Mouse (Mus musculus) liver, embryonic 14.5 days (tissue): ENCODE data around the gene Cers3. TPM values are rescaled to one million over a fixed set of nuclear protein-coding genes. Genes with fewer than 3 reads are reported as not detected.

Source experiments
- ATAC-seq: fragments of 200-750 bp; cut with Nextera tagmentation; 2 replicates; pipeline ENCODE4 v1.8.0; 2017; ENCODE audit warnings: moderate number of reproducible peaks, mild to moderate bottlenecking, moderate library complexity; ENCODE audit not compliant: insufficient read depth
- DNase-seq, 3 experiments: peaks; one replicate each; pipeline ENCODE4 v3.0.0-alpha.2; 2012 to 2013; ENCODE audit warnings: low read depth in 3 of 3, low spot score in 3 of 3
- H3K27ac ChIP-seq: fragments of 300-500 bp; sonication (generic); 2 replicates; pipeline ENCODE4 v1.5.1; 2014; ENCODE audit warnings: moderate library complexity, mild to moderate bottlenecking, control low read depth, inconsistent platforms
- H3K27me3 ChIP-seq: fragments of 300-500 bp; sonication (generic); 2 replicates; pipeline ENCODE4 v1.6.1; 2014; ENCODE audit warnings: mild to moderate bottlenecking, low read length, moderate library complexity; ENCODE audit not compliant: control insufficient read depth, insufficient read depth
- H3K36me3 ChIP-seq: fragments of 300-500 bp; sonication (generic); replicated peaks from 2 replicates; pipeline ENCODE4 v1.6.1; 2014; ENCODE audit warnings: low read depth; ENCODE audit not compliant: control insufficient read depth, insufficient read depth
- H3K4me1 ChIP-seq, 2 experiments: fragments of 200-500 bp in 1 of 2; fragments of 300-500 bp in 1 of 2; sonication (generic) in 1 of 2; replicated peaks; 2 replicates each; pipeline ENCODE4 v1.6.1; 2012 to 2014; ENCODE audit warnings: antibody characterized with exemption in 1 of 2, inconsistent platforms in 1 of 2, low read length in 1 of 2; ENCODE audit not compliant: control insufficient read depth in 2 of 2, insufficient read depth in 2 of 2
- H3K4me2 ChIP-seq: fragments of 300-500 bp; sonication (generic); 2 replicates; pipeline ENCODE4 v1.6.1; 2014; ENCODE audit warnings: low read depth, mild to moderate bottlenecking, control low read depth, moderate library complexity
- H3K4me3 ChIP-seq, 2 experiments: fragments of 200-500 bp in 1 of 2; fragments of 300-500 bp in 1 of 2; sonication (generic) in 1 of 2; 2 replicates each; pipeline ENCODE4 v1.5.1; 2012 to 2014; ENCODE audit warnings: low read depth in 2 of 2, low read length in 2 of 2, mild to moderate bottlenecking in 2 of 2, control low read depth in 1 of 2, inconsistent platforms in 1 of 2, moderate library complexity in 1 of 2; ENCODE audit not compliant: insufficient read depth in 1 of 2
- H3K9ac ChIP-seq: fragments of 300-500 bp; sonication (generic); replicated peaks from 2 replicates; pipeline ENCODE4 v1.6.1; 2014; ENCODE audit warnings: mild to moderate bottlenecking, control low read depth, moderate library complexity
- H3K9me3 ChIP-seq: fragments of 300-500 bp; sonication (generic); 2 replicates; pipeline ENCODE4 v1.6.1; 2016; ENCODE audit warnings: low read length, mixed read lengths; ENCODE audit not compliant: control insufficient read depth
- CTCF ChIP-seq: IDR thresholded peaks from 2 replicates; pipeline ENCODE4 v1.5.1; 2016; ENCODE audit warnings: antibody characterized with exemption, low read depth, control low read depth
- EP300 ChIP-seq: IDR thresholded peaks from 2 replicates; pipeline ENCODE4 v1.6.1; 2016; ENCODE audit warnings: antibody characterized with exemption, low read depth
- WGBS: fragments of 180-500 bp; shearing (Covaris S2); extraction: QIAGEN DNeasy Blood & Tissue Kit; methylation state at CpG from one replicate; pipeline ENCODE4 v1.1.7; 2014; ENCODE audit not compliant: insufficient replicate concordance; 5-methylcytosine and 5-hydroxymethylcytosine counted together
- polyA plus RNA-seq, 2 experiments: library from polyadenylated mRNA; depleted of rRNA in 1 of 2; stranded (reverse) in 1 of 2; unstranded in 1 of 2; fragments of >200 nt; fragmentation: Nextera tagmentation in 1 of 2; extraction: Ambion mirVana in 1 of 2; gene quantifications; 2 replicates each; pipeline versions ENCODE4 v1.2.1 to v1.2.3; 2012 to 2014

The Cers3 gene
- polyA plus RNA-seq, 2 experiments = 0.02 TPM; not detected in 1

DNA sequence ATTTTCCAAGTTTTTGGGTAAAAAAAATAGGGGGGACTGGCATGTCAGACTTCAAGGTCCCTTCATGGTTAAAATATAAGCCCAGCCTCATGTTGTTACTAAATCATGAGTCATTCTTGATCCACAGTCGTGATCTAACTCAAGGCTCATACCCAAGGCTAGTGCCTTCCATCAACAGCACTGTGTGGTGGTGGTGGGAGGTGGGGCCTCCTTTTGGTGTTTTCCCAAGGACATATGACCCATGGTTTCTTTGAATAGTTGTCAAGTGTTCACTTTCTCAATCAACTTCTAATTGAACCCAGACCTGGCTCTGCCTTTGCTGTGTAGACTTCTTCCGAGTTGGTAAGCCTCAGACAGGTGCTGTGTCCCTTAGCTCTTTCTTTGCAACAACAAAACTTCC, 44.5 kb downstream of the Cers3 start:
- 43% methylated on average over 2 of the region's 2 CpGs for WGBS
- Histone ChIP-seq H3K27me3 (no peaks in the 10 kb centered on the region), H3K27ac (no peak overlapping the region), H3K4me1 (no peaks in the 10 kb centered on the region; a peak in 2 of 4 replicates), H3K4me3 (no peak overlapping the region), H3K36me3 (no peaks in the 10 kb centered on the region), H3K4me2 (no peak overlapping the region), H3K9me3 (no peaks in the 10 kb centered on the region), H3K9ac (no peak overlapping the region)
- DNase-seq (no peak), ATAC-seq (no peak)
- TF ChIP-seq CTCF (no peak), EP300 (no peak)

DNA sequence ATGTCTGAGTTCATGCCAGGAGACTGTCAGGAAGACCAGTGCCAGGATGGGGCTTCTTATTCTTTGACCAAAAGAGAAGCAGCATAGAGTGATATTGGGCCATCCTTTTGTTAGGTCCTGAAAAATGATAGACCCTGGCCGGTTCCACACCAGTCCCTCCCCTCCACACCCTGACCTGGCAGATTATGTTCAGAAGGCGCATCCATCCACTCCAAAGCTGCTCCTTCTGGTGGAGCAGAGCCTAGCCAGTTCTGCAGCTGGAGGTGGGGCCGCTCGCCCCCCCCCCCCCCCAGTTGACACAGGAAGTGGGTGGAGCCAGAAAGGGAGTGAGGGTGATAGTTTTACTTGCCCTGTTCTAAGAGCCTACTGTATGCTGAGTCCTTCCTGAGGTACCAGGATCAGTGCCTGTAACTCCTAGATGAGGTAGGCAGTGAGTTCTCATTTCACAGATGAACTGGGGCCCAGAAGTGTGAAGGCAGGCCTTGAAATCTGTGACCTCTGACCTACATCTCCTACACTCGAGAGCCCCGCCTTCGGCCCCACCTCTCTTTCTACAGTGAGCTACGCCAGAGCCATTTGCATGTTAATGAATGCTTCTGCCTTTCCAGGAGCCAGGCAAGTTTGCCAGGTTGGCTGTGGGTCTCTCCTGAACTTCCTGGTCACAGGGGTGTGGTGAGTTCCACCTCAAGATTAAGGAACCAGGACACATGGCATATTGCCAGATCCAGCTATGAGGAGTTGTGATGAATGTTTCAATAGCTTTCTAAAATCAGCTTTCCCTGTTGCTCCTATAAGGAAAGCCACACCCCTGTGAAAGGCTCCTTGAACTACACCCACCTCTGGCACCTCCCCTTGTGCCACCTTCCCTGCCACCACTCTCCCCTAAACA, 46.8 kb downstream of the Cers3 start:
- Histone ChIP-seq H3K9ac (no peak overlapping the region), H3K27me3 (no peaks in the 10 kb centered on the region), H3K4me1 (no peaks in the 10 kb centered on the region; a peak in 2 of 4 replicates), H3K4me2 (no peak overlapping the region), H3K4me3 (no peak overlapping the region), H3K27ac (no peak overlapping the region), H3K9me3 (no peaks in the 10 kb centered on the region), H3K36me3 (no peaks in the 10 kb centered on the region)
- ATAC-seq = no peak
- no peak for DNase-seq
- 35% methylated on average over 8 of the region's 8 CpGs for WGBS
- no peak for TF ChIP-seq CTCF
- no peak for TF ChIP-seq EP300

DNA sequence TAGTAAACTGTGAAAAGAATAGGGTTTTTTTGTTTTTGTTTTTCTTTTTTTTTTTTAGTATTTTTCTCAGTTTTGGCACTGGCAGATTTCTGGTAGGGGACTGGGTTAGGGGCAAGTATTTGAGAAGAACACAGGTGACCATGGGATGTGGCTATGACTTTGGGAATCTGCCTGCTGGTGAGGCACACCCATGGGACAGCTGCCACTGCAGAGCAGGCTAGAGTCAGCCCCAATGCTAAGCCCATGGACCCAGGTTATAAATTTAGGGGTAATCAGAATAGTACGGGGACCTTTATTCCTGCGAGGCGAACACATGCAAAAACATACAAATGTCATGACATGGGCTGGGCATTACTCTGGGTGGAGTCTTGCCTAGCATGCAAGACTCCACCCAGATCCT, 47.7 kb downstream of the Cers3 start:
- Histone ChIP-seq H3K4me1 (no peaks in the 10 kb centered on the region; a peak in 2 of 4 replicates), H3K9ac (no peak overlapping the region), H3K4me3 (no peak overlapping the region), H3K36me3 (no peaks in the 10 kb centered on the region), H3K27me3 (no peaks in the 10 kb centered on the region), H3K9me3 (no peaks in the 10 kb centered on the region), H3K4me2 (no peak overlapping the region), H3K27ac (no peak overlapping the region)
- no peak for ATAC-seq
- 85% methylated on average over 3 of the region's 3 CpGs for WGBS
- no peak for TF ChIP-seq EP300
- no peak for TF ChIP-seq CTCF
- no peak for DNase-seq

DNA sequence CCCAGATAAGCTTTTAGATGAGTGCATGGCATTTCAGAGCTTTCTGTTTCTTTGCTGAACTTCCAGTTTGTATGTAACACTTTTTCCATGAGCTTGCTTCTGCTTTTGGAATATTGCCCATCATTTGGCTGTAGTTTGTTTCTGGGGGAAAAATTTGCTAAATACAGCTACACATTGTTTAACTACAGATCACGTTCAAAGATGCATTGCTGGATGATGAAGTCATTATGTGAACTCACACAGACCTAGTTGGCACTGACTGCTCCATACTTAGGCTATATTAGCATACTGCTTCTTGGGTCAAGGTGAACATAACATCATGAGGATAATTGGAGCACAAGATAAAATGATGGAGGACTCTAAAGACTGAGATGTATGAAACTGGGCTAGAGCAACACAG, 53.6 kb downstream of the Cers3 start:
- DNase-seq (no peak), ATAC-seq (no peak)
- Histone ChIP-seq H3K9ac (no peak overlapping the region), H3K4me3 (no peak overlapping the region), H3K9me3 (no peaks in the 10 kb centered on the region), H3K4me1 (no peaks in the 10 kb centered on the region), H3K4me2 (no peak overlapping the region), H3K36me3 (no peaks in the 10 kb centered on the region), H3K27me3 (no peaks in the 10 kb centered on the region), H3K27ac (no peak overlapping the region)
- no peak for TF ChIP-seq EP300
- TF ChIP-seq CTCF = no peak
- WGBS = 27% methylated on average over 1 of the region's 1 CpGs

DNA sequence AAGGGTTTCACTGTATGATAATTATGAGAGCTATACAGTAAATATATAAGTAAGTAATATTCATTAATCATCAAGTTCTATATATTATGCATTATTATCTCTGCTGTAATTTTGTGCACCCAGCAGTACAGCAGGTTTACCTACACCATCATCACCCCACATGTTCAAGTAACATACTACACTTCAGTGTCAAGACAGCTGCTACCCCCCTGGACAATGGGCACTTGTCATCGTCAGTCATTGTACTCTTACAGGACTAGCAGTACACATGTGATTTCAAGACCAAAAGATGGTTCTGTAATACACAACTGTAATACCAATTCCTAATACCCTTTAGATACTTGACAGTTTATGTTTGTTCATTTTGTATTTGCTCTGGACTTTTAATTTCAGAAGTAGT, 54.0 kb downstream of the Cers3 start:
- H3K9ac ChIP-seq = no peak overlapping the region
- H3K4me2 ChIP-seq = no peak overlapping the region
- no peak overlapping the region for H3K4me3 ChIP-seq
- H3K27me3 ChIP-seq = no peaks in the 10 kb centered on the region
- H3K27ac ChIP-seq = no peak overlapping the region
- 76% methylated on average over 1 of the region's 1 CpGs for WGBS
- DNase-seq (no peak), ATAC-seq (no peak)
- H3K9me3 ChIP-seq = no peaks in the 10 kb centered on the region
- TF ChIP-seq EP300 = no peak
- TF ChIP-seq CTCF = no peak
- no peaks in the 10 kb centered on the region for H3K4me1 ChIP-seq
- H3K36me3 ChIP-seq = no peaks in the 10 kb centered on the region
